Mouse (Mus musculus) lung, postnatal 10 days (tissue): ENCODE results near the gene Olfr1087.
"Not testable (repeated sequence)": the region's sequence is repeated elsewhere in the genome, so short reads cannot be mapped to it uniquely, and the experiment has no call there.

Experiments used
- DNase-seq: peaks from one replicate; pipeline ENCODE4 v3.0.0; 2021

The Olfr1087 gene

GRCm38 (mm10) chr2:86698295-86698694 lies at the start of gene Olfr1087:
Gene Olfr1087 (minus strand): TSS chr2:86698395.
- no peak for DNase-seq

- no peak for DNase-seq
These were observed 35.4 kb upstream of the Olfr1087 start, which contains the start of gene Olfr1089 for GRCm38 (mm10) chr2:86733601-86734000. Gene Olfr1089 (minus strand): TSS chr2:86733701.

GRCm38 (mm10) chr2:86679992-86680391 lies 18.2 kb downstream of the Olfr1087 start, which contains the start of gene Olfr1086:
Gene Olfr1086 (minus strand): TSS chr2:86680092.
- no peak for DNase-seq

DNA sequence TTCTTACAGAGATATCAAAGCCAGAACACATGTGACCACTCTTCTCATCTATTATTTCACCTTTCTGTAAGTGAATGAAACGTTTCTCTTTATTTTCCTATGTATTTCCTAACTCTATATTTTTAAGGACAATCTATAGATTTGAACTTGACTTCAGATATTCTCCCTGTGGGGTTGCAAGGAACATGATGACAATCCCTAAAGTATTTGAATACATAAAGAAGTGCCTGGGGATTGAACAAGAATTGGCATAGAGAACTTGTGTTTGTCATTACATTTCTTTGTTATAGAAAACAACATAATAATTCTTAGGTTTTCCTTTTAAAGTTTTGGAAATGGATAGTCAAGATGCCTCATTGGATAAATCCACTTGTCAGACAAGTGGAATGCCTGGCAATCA lies 36.3 kb downstream of the Olfr1087 start, which contains the start of gene Olfr1085:
Olfr1085 (minus strand) TSS at position 101 of the 400 bp plus-strand sequence.
- no peak for DNase-seq

GRCm38 (mm10) chr2:86639625-86640024 lies 58.6 kb downstream of the Olfr1087 start, which contains the start of gene Olfr1084:
Gene Olfr1084 (minus strand): TSS chr2:86639725.
- DNase-seq, result not testable (repeated sequence)
